Mouse (Mus musculus): ENCODE data around the gene Ubtf. TPM values are rescaled to one million over a fixed set of nuclear protein-coding genes. Genes with fewer than 3 reads are reported as not detected.
A peak's percentile ranks its signal among the peaks of the same experiment; 100 is the strongest.

Gene Ubtf
- polyA plus RNA-seq, 1 experiment, result 27.7 TPM

- WGBS, result 41% methylated on average over 3 of the region's 3 CpGs
- Histone ChIP-seq H3K4me3 (replicated peaks; ENCODE audit: extremely low read depth, low read depth, low read length) (no peak overlapping the region), H3K4me1 (ENCODE audit: control insufficient read depth, insufficient read depth, low read length) (peaks cover 11% of the 10 kb centered on the region)
- no peak for DNase-seq
- TF ChIP-seq CTCF (IDR thresholded peaks at IDR 0.05; ENCODE audit: insufficient read depth, low read length), result no peak
- no peak for TF ChIP-seq POLR2A (IDR thresholded peaks at IDR 0.05; ENCODE audit: borderline replicate concordance, extremely low read depth, low read depth, low read length)
Observed at GRCm38 (mm10) chr11:102305359-102305758, 14.2 kb downstream of the Ubtf start.

- no peak for DNase-seq
- 0 out of 2 replicates have a peak, but pooled peaks cover 2% of the 10 kb centered on the region for H3K4me1 ChIP-seq (ENCODE audit: control insufficient read depth, insufficient read depth, low read length)
- WGBS, result 39% methylated on average over 2 of the region's 2 CpGs
- TF ChIP-seq CTCF (IDR thresholded peaks at IDR 0.05; ENCODE audit: insufficient read depth, low read length), result no peak
- TF ChIP-seq POLR2A (IDR thresholded peaks at IDR 0.05; ENCODE audit: borderline replicate concordance, extremely low read depth, low read depth, low read length), result no peak
- H3K4me3 ChIP-seq (replicated peaks; ENCODE audit: extremely low read depth, low read depth, low read length), result no peak overlapping the region
Observed at GRCm38 (mm10) chr11:102304141-102304540, 15.4 kb downstream of the Ubtf start.

GRCm38 (mm10) chr11:102299839-102300238 lies 19.7 kb downstream of the Ubtf start:
- no peak for DNase-seq

GRCm38 (mm10) chr11:102297577-102298556 lies 21.7 kb downstream of the Ubtf start:
- Histone ChIP-seq H3K4me1 (ENCODE audit: control insufficient read depth, insufficient read depth, low read length) (peaks cover 7% of the 10 kb centered on the region), H3K4me3 (replicated peaks; ENCODE audit: extremely low read depth, low read depth, low read length) (peak overlapping the region; percentile 71)
- TF ChIP-seq POLR2A (IDR thresholded peaks at IDR 0.05; ENCODE audit: borderline replicate concordance, extremely low read depth, low read depth, low read length), result no peak
- TF ChIP-seq CTCF (IDR thresholded peaks at IDR 0.05; ENCODE audit: insufficient read depth, low read length), result no peak
- WGBS, result 19% methylated on average over 27 of the region's 27 CpGs
- DNase-seq, result no peak

More at GRCm38 (mm10) chr11:102299839-102300238, 19.7 kb downstream of the Ubtf start:
- peaks cover 7% of the 10 kb centered on the region for H3K4me1 ChIP-seq (ENCODE audit: control insufficient read depth, insufficient read depth, low read length)
- WGBS, result 4% methylated on average over 1 of the region's 1 CpGs
- no peak overlapping the region for H3K4me3 ChIP-seq (replicated peaks; ENCODE audit: extremely low read depth, low read depth, low read length)
- 0 out of 2 replicates have a peak, but pooled peaks have one; percentile 32 for TF ChIP-seq CTCF (IDR thresholded peaks at IDR 0.05; ENCODE audit: insufficient read depth, low read length)
- no peak for TF ChIP-seq POLR2A (IDR thresholded peaks at IDR 0.05; ENCODE audit: borderline replicate concordance, extremely low read depth, low read depth, low read length)

- DNase-seq, result peak; percentile 96
- WGBS, result 1% methylated on average over 83 of the region's 125 CpGs
- no peak for TF ChIP-seq CTCF (IDR thresholded peaks at IDR 0.05; ENCODE audit: insufficient read depth, low read length)
- peak; percentile 94 for TF ChIP-seq POLR2A (IDR thresholded peaks at IDR 0.05; ENCODE audit: borderline replicate concordance, extremely low read depth, low read depth, low read length)
- Histone ChIP-seq H3K4me3 (replicated peaks; ENCODE audit: extremely low read depth, low read depth, low read length) (peak within 1 kb of the TSS; percentile 71), H3K4me1 (ENCODE audit: control insufficient read depth, insufficient read depth, low read length) (peaks cover 7% of the 10 kb centered on the region)
Observed at GRCm38 (mm10) chr11:102296491-102297472, 22.8 kb downstream of the Ubtf start, which contains the start of gene Atxn7l3. Atxn7l3 (minus strand) TSS chr11:102296631.

GRCm38 (mm10) chr11:102295598-102296471 lies 23.7 kb downstream of the Ubtf start:
- H3K4me3 ChIP-seq (replicated peaks; ENCODE audit: extremely low read depth, low read depth, low read length), result peak overlapping the region; percentile 65
- peaks cover 7% of the 10 kb centered on the region for H3K4me1 ChIP-seq (ENCODE audit: control insufficient read depth, insufficient read depth, low read length)
- DNase-seq, result peak; percentile 57
- WGBS, result under 1% methylated on average over 56 of the region's 73 CpGs
- TF ChIP-seq POLR2A (IDR thresholded peaks at IDR 0.05; ENCODE audit: borderline replicate concordance, extremely low read depth, low read depth, low read length) (no peak), CTCF (IDR thresholded peaks at IDR 0.05; ENCODE audit: insufficient read depth, low read length) (no peak)

- peaks cover 7% of the 10 kb centered on the region for H3K4me1 ChIP-seq (ENCODE audit: control insufficient read depth, insufficient read depth, low read length)
- H3K4me3 ChIP-seq (replicated peaks; ENCODE audit: extremely low read depth, low read depth, low read length), result peak overlapping the region; percentile 49
- DNase-seq, result no peak
- TF ChIP-seq CTCF (IDR thresholded peaks at IDR 0.05; ENCODE audit: insufficient read depth, low read length) (no peak), POLR2A (IDR thresholded peaks at IDR 0.05; ENCODE audit: borderline replicate concordance, extremely low read depth, low read depth, low read length) (no peak)
- 46% methylated on average over 12 of the region's 12 CpGs for WGBS
Observed at GRCm38 (mm10) chr11:102294887-102295597, 24.5 kb downstream of the Ubtf start.

DNA sequence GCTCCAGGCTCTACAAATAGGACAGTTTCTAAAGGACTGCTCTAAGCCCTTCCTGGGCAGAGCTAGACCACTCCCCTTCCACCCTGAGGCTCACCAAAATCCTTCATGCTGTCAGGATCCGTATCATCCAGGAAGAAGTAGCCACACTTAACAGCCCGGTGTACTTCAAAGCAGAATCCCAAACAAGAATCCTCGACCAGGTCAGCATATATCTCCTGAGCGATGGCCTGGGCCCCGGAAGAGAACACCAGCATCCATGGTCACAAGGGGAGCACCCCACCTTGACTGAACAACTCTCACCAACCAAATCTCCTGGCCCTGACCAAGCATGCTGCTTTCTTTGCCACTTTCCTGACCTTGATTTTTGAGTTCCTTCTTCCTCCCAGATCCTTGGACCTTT lies 25.1 kb downstream of the Ubtf start:
- Histone ChIP-seq H3K4me1 (ENCODE audit: control insufficient read depth, insufficient read depth, low read length) (peaks cover 7% of the 10 kb centered on the region), H3K4me3 (replicated peaks; ENCODE audit: extremely low read depth, low read depth, low read length) (no peak overlapping the region)
- no peak for DNase-seq
- no peak for TF ChIP-seq CTCF (IDR thresholded peaks at IDR 0.05; ENCODE audit: insufficient read depth, low read length)
- WGBS, result 57% methylated on average over 5 of the region's 5 CpGs

Data from lung, adult 2 months (tissue).